Mouse (Mus musculus) gastrocnemius, postnatal 36 days (tissue): Measurements from ENCODE around the gene Hapln2. TPM values are rescaled to one million over a fixed set of nuclear protein-coding genes. Genes with fewer than 3 reads are reported as not detected.

ENCODE experiments used
- DNase-seq, 2 experiments: peaks; one replicate each; pipeline ENCODE4 v3.0.0; 2022
- intact Hi-C: fragments of 180-260 bp; cut with DNase I; formaldehyde crosslinking; loops from one replicate; pipeline ENCODE4 v1.15.1; 2025
- total RNA-seq, 2 experiments: library from RNA; stranded (reverse); gene quantifications; 2 replicates each; pipeline ENCODE4 v1.2.3; 2021

Gene Hapln2
- total RNA-seq, 2 experiments from 2014 or later, result 0.42 TPM; not detected in 1

DNA sequence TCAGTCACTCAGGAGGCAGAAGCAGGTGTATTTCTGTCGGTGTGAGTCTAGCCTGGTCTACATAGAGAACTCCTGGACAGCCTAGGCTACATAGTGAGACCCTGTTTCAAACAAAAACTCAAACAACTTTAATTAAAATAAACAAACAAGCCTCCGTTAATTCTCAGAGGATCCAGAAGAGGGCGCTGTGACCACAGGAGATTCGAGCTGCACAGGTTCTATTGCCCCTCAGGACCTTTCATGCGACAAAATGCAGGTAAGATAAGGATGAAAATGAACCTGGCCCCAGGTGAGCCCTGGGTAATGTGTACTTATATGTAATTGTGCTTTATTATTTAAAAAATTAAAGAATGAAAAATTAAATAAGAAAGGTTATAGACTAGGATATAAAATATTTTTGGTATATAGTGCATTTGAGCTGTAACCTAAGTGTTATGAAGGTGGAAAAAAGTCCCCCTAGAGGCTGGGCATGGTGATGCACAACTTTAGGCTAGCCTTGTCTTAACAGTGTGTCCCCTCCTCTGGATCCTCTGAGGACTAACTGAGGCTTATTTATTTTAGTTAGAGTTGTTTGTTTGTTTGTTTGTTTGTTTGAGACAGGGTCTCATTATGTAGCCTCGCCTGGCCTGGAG lies 16.6 kb downstream of the Hapln2 start:
- no peak for DNase-seq
- intact Hi-C loops, result loop anchor here (1.0 kb wide), 1 partner anchor 61 kb away; no protein-coding TSS in a partner anchor

DNA sequence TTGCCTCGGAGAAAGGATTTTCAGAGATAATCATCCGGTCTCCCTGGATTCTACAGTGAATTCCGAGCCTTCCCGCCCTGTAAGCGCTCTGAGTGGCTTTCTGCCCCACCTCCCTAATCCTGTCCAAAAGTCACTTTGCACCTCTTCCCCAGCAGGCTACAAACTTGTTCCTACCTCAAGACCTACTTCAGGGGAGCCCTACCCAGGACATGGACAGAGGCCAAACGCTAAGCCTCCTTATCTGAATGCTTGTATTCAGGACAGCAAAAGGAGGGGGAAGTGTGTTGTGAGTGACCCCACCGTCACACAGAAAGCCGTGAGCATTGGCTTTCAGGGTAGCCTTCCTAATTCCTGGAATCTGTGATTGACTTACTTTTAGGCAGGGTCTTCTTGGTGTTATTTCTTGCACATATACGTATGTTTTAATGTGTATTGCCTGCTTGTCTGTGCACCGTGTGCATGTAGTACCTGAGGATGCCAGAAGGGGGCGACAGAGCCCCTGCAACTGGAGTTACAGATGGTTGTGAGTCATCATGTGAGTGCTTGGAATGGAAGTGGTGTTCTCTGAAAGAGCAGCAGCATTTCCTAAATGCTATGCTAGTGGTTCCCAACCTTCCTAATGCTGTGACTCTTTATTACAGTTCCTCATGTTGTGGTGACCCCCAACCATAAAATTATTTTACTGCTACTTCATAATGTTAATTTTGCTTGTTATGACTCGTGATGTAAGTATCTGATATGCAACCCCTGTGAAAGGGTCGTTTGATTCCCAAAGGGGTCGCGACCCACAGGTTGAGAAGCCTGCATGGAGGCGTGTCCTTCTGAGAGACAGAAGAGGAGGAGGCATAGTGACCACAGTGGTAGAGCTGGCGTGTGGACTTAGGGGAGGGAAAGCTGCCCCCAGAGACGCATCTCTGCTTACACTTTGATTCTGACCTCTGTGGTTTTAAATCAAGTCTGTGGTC lies 21.3 kb downstream of the Hapln2 start:
- intact Hi-C loops, result no loop called here

DNA sequence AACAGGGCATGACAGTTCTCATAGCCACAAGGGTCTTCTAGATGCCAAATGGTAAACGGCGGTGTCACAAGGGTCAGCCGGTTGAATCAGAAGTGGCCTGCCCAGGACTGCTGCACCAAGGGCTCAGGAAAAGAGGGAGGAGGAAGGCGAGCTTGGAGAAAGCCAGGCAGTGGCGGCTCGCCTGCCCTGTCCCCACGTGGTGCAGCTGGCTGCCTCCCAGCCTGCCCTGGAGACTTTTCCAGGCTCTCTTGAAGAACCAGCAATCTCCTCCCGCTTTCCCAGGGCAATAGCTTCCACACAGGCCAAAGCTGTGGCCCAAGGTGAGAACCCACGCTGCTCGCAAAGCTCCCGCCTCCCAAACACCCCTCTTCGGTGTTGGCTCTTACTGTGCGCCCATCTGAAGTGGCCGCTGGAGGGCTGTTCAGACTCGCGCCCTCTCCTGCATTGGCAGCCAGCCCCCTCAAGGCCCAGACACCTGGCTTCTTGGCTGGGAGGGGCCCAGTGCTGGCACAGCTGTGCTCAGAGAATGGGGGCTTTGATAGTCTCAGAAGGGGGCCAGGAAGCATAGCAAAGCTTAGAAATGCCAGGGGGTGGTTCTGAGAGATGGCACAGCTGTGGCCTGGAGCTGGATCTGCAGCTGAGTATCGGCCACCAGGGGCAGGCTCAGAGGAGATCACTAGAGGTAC lies 24.9 kb downstream of the Hapln2 start:
- intact Hi-C loops, result no loop called here
- no peak for DNase-seq

More for the DNA sequence above, 21.3 kb downstream of the Hapln2 start:
- no peak for DNase-seq

DNA sequence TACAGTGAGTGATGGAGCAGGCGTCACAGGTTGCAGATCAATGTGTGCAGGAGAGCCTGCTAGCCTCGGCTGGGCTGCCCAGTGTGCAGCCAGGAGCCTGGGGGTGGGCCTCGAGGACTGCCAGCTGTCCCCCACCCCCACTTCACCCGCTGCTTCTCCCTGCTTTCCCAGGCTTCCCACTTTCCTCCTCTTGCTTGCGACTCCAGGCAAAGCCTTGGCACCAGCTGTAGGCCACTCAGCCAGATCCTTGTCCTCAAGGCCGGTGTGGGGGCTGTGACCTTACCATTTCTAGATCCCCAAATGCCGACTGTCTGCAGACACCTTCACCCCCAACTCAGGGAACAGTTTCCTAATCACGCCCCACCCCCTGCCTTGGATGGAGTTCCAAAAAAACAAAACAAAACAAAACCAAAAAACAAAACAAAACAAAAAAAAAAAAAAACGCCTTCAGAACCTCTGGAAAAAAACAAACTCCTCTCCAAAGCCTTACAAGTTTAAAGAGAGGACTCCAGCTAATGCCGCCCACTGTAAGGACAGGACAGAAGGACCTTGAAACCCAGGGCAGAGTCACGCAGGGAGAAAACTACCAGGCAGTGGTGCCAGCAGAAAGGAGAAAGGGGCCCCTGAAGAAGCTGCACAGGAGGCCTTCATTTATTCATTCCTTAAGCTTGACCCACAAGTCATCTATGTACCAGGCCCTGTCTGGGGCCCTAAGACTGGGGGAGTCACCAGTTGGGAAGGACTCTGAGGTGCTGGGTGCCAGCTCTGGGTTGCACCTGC lies 26.4 kb downstream of the Hapln2 start:
- no peak for DNase-seq
- intact Hi-C loops, result no loop called here

DNA sequence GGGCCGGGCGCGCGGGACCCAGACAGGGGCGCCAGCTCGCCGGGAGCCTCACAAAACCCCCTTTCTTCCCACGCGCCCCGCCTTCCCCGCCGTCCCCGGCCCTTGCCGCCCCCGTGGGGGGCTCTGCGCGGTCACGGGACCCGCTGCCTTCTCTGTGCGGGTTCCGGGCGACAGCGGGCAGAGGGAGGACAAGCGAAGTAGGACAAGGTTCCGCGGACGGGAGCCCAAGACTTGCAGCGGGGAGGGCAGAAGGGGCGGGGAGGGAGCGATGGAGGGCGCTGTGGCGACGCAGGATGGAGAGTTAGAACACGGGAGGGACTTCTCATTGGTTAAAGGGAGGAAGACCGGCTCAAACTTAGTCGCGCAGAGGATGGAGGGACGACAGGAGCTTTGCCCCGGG lies 27.2 kb downstream of the Hapln2 start, which contains the start of gene Bcan:
Gene Bcan (minus strand): TSS at position 50 of the 400 bp plus-strand sequence.
- no peak for DNase-seq
- intact Hi-C loops, result no loop called here

DNA sequence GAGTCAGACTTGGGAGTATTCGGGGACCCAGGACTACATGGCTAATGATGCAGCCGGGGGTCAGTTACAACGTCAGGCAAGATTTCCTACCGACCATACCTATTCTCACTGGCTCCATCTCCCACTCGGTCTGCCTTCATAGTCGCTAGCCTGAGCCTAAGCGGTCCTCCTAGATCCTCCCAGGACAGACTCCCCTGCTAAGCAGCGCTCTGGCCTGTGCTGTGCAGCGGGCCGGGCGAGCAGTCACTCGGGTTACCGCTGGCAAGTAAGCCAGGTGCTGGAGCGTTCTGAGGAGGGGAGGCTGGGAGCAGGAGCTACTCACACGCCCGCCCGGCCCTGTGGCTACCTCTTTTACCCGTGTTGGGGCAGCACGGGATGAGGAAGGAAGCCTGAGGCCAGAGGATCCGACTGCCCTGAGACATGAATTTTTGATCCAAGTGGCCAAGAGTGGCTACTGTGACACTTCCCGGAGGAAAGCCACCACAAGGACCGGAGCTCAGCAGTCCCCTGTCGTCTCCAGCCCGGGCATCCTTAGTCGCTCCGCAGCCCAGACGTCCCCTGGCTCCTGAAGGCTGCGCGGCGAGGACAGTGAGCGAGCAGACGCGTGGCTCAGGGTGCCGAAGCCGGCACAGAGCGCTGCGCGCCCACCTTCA lies 28.0 kb downstream of the Hapln2 start:
- DNase-seq, result no peak
- intact Hi-C loops, result loop anchor here (1.0 kb wide), 1 partner anchor 28 kb away; the partner anchor contains the start of gene Hapln2

DNA sequence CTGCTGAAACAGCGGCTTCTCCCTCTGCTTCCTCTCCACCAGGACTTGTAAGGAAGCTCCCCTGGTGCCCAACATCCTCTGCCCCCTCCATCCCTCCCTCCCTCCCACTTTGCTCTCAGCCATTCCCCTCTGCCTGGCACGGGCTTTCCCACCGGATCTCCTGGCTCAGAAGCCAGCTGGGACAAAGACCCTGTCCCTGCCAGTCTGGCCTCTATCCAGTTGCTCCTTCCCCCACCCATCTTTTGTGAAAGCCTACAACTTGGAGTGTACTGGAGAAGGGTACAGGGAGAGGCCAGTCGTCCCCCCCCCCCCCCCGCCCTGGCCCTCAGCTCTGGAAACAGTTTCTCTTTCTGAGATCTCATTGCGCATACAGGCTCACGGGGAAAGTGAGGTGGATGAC lies 28.6 kb downstream of the Hapln2 start:
- intact Hi-C loops, result loop anchor here (1.0 kb wide), 1 partner anchor 29 kb away; the partner anchor contains the start of gene Hapln2

DNA sequence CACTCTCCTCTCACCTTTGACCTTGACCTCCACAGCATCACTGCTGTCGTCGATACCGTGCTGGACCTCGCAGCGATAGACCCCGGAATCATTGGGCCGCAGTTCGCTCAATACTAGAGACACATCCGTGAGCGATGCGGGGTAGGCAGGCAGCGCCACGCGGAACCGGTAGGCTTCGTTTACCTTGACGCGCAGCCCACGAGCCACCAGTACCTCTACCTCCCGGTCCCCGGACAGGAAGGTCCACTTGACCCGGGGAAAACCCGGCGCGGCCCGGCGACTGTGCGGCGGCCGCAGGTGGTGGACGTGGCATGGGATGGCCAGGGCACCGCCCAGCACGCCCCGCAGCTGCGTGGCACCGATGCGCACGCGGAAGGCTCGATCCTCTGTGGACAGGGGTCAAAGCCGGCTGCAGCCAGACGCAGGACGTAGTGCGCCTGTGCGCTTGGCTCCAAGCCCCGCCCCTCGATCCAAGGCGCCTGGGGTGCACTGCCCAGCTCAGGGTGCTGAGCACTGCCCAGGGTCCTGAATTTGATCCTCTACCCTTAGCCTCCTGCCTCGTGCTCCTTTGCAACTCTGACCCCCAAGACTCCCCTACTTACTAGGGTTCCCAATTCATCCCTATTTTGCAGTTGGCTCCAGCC lies 30.3 kb downstream of the Hapln2 start:
- no peak for DNase-seq
- intact Hi-C loops, result no loop called here

More for the DNA sequence above, 28.6 kb downstream of the Hapln2 start:
- no peak for DNase-seq

DNA sequence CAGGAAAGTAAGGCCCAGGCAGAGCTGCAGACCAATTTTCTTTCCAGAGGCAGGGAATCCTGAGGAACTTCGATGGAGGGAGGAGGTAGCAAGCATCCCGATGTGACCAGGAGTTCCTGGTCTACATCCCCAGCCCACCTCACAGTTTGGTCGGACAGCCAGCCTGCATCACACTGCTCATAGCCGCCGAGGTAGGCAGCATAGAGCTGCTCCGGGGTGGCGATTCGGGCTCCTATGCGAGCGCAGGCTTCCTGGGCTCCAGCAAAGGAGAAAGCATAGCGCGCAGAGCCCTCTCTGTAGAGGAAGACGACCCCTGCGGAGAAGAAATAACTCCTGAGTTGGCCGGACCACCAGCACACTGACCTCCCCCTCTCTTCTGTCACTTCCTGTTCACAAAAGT lies 31.0 kb downstream of the Hapln2 start:
- intact Hi-C loops, result no loop called here
- no peak for DNase-seq

DNA sequence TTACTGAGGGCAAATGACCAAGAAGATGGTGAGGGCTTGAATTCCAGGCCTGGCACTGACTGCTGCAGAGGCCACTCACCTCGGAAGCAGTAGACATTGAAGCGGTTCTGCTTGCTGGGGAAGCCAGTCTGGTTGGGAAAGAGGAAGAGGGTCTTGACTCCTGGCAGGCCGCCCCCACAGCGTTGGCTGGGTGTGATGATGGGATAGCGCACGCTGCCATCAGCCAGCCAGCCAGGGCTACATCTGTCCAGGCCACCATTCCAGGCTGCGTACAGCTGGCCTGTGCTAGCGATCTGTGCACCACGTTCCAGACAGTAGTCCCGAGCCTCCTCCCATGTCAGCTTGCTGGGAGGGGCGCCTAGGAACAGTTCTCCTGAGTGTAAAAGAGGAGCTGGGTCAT lies 32.1 kb downstream of the Hapln2 start:
- intact Hi-C loops, result no loop called here
- no peak for DNase-seq

DNA sequence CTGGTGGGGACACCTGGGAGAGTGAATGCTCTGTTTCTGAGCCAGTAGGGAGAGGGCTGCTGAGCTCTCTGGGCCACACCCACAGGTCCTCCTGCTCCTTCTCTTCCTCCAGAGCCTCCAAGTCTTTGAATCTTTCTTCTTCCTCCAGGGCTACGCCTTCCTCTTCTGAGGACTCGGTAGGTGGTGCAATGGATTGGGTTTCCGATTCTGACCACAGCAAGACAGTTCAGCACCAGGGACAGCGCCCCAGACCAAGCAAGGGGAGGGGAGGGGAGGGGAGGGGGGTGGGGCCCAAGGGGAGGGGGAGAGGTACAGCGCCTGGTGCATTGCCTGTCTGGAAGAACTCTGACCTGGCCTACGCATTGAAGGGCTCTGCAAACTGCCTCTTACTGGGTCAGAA lies 33.9 kb downstream of the Hapln2 start:
- intact Hi-C loops, result no loop called here
- DNase-seq, result no peak

DNA sequence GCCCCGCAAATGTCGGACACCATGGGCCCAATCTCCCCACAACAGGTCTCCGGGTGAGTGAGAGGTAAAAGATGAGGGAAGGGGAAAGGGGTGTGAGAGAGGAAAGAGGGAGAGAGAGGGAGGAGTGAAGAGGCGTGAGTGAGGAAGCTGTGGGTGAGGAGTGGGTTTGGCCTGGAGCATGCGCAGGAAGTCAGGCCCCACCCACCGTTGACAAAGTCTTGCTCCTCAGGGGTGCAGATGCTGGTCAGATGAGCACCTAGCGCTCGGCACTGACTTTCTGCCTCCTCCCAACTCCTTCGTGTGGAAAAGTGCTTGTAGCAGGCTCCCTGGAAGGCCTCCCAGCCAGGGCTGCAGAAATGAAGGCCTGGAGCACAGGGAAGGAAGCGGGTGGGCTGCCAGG lies 37.4 kb downstream of the Hapln2 start:
- intact Hi-C loops, result loop anchor here (2.0 kb wide), 1 partner anchor 45 kb away; no protein-coding TSS in a partner anchor
- DNase-seq, result no peak

DNA sequence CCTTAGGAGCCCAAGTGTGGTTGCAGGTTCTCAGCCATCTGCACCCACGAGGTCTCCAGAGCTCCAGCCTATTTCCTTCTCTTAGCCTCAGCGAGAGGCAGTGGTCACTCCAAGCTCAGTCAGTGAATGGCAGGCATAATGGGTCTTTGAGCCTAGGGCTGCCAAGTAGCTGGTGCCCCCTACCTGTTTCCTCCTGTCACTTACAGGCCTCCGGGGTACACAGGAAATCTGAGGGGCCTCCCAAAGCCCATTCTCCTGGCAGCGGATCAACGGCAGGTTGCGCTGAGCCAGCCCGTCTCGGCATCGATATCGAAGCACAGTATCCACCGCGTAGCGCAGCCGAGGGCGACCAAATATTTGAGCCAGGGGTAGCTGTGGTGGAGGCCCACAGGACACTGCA lies 39.3 kb downstream of the Hapln2 start:
- intact Hi-C loops, result no loop called here
- no peak for DNase-seq

DNA sequence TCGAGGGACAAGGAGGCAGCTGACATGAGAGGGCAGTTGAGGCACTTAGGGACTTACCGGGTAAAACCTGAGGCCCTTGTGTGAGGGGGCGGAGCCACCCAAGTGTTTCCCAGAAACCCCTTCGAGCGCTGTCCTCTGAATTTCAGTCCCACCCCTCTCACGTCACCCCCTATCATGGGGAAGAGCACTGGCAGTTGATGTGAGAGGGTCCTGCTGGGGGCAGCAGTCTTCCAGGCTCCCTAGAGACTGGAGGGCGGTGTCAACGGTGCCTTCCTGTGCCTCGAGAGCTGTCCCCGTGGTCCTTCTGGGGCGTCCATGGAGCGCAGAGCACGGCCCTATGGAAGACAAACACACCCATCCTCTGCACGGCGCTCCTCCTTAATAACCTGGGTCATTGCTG lies 39.8 kb downstream of the Hapln2 start:
- no peak for DNase-seq
- intact Hi-C loops, result loop anchor here (1.0 to 2.0 kb wide), 2 partner anchors 17 to 51 kb away; no protein-coding TSS in a partner anchor

DNA sequence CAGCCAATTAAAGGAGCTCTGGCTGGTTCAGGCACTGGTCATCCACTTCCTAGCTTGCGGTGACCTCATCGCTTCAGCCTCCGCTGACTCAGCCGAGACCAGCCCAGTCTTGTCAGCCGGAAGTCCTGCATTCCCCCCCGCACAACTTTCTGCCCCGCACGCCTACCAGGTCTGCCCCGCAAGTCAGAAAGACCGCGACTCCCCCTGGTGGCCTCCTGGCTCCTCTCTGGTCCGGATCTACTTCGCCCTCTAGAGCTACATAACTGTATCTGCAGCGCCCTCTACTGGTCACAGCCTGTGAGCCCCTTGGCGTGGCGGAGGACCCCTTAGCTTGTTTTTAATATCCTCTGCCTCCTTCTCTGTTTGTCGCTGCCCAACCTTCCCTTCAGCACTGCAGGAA lies 40.5 kb downstream of the Hapln2 start:
- intact Hi-C loops, result loop anchor here (1.0 to 2.0 kb wide), 2 partner anchors 17 to 50 kb away; no protein-coding TSS in a partner anchor

DNA sequence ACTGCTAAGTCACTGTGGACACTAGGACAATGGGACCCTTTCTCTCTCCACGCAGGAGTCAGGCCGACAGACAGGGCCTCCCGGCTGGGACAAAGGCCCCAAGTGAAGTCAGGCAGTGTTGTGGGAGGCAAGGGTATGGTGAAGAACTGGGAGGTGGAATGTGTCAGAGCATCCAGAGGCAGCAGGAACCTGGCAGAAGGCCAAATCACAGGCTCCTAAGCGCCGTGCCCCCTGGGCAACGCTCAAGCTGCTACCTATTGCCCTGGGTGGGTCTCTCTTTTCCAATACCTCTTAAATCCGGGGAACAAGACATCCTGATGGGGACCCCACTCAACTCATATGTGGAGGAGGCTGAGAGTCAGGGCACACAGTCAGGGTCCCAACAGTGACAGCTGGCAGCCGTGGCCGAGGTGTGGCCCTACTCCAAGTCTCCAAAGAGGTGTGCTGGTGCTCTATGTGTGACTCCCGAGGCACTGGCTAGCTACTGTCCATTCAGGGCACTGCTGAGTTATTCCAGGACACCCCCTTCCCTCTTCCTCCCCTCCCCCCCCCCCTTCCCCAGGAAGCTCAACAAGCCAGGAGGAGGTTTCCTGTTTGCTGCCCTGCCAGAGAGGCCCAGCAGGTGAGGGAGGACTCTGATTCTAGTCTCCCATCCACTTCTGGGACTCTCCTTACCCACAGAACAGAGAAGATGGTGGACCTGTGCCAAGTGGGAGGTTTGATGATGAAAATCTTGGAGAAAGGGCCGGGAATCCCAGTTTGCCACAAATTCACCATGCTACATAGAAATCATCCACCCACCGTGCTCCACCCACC lies 41.7 kb downstream of the Hapln2 start:
- no peak for DNase-seq
- intact Hi-C loops, result loop anchor here (2.0 kb wide), 1 partner anchor 49 kb away; no protein-coding TSS in a partner anchor

More for the DNA sequence above, 40.5 kb downstream of the Hapln2 start:
- DNase-seq, result peak; percentile 92 to 94

DNA sequence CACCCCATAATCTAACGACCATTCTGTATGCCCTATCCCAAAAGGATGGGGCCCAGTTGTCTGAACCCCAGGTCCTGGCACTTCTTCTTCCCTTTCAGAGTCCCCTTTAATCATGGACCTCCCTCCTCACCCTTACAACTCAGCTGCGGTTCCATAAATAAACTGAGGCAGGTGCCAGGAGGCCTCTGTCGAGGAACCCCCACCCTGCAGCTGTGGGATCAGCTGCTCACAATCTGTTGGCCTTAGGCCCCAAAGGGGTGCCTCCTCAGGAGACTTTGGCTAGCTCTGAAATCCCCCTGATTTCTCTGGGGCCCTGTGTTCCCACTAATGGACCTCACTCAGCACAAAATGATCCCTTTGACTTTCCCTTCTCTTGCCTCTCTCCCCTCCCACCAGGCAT lies 43.3 kb downstream of the Hapln2 start:
- intact Hi-C loops, result no loop called here
- DNase-seq, result no peak

DNA sequence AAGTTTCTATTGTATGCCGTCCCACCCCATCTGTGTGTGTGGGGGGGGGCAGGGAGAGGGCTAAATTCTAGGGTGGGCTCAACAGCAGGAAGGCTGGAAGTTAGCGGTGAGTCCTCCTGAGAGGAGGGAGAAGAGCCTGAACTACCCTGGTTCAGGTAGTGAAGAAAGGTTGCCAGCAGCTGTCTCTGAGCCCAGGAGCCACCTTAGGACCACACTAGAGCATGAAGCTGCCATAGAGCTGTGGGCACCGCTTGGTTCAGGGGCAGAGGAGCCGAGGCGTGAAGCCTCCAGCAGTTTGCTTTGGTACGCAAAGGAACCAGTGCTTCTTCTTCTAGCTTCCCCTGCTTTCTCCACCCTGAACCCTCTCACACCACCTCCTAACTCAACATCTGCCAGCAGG lies 43.8 kb downstream of the Hapln2 start:
- intact Hi-C loops, result no loop called here
- no peak for DNase-seq
